Mouse (Mus musculus): ENCODE measurements at regions not wholly inside any gene's neighbourhood (a gene's known extent, or its start where the extent isn't known, plus 50 kb on each side); places are given as distances from the start of the nearest gene placed in this dataset.

DNA sequence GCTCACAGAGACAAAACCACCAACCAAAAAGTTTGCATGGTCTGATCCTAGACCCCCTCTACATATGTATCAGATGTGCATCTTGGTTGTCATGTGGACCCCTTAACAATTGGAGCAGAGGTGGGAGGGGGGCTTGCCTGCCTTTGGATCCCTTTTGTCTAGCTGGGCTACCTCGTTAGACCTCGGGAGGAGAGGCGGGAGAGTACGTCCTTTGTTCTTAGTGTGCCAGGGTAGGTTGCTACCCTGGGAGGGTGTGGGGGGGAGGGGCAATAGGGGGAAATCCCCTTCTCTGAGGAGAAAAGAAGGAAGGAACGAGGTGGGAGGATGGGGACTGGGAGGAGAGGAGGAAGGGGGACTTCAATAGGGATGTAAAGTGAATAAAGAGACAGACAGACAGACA is 58.5 kb upstream of the Coch start:
- no peak for ATAC-seq (ENCODE audit: low read depth)
- H3K9ac ChIP-seq (ENCODE audit: low read depth, low read length) = no peak overlapping the region
- H3K36me3 ChIP-seq (ENCODE audit: control insufficient read depth, insufficient read depth) = no peaks in the 10 kb centered on the region
- no peak overlapping the region for H3K4me2 ChIP-seq (ENCODE audit: low read depth, low read length)
- no peak overlapping the region for H3K4me3 ChIP-seq (ENCODE audit: low read depth, low read length)
- H3K4me1 ChIP-seq (ENCODE audit: control insufficient read depth, low read depth, low read length) = no peaks in the 10 kb centered on the region
- H3K27ac ChIP-seq (ENCODE audit: low read length) = no peak overlapping the region
- H3K27me3 ChIP-seq (ENCODE audit: control insufficient read depth, insufficient read depth, low read depth, low read length) = no peaks in the 10 kb centered on the region
- WGBS (ENCODE audit: insufficient replicate concordance) = 12% methylated on average over 5 of the region's 5 CpGs
- H3K9me3 ChIP-seq (replicated peaks; ENCODE audit: control insufficient read depth, low read length) = no peaks in the 10 kb centered on the region

DNA sequence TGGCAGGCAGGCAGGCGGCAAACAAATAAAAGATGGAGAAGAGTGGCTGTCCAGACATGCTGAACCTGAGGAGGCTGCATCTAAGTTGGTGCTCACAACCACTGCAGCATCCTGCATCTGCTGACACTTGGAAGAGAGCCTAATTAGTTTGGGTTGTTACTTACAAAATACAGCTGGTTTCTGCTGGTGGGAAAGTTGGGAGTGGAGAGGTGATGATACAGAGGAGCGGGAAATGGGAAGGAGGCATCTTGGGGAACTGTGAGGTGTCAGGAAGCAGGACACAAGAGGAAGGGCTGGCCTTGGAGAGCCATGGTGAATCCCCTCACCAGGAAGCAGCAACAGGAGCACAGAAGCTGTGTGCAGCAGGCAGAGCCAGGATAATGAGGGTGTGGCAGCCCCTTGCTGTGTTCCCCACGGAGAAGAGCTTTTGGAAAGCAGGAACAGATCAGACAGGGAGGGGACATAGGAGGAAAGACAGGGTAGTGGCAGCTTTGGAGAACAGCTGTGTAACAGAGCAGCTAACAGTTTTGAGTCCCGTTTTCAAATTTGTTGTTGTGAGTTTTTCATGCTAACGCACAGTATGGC is 58.0 kb upstream of the Coch start:
- H3K27ac ChIP-seq (ENCODE audit: low read length) = no peak overlapping the region
- no peak overlapping the region for H3K9ac ChIP-seq (ENCODE audit: low read depth, low read length)
- H3K4me3 ChIP-seq (ENCODE audit: low read depth, low read length) = no peak overlapping the region
- no peak for ATAC-seq (ENCODE audit: low read depth)
- H3K36me3 ChIP-seq (ENCODE audit: control insufficient read depth, insufficient read depth) = no peaks in the 10 kb centered on the region
- H3K4me2 ChIP-seq (ENCODE audit: low read depth, low read length) = no peak overlapping the region
- no peaks in the 10 kb centered on the region for H3K9me3 ChIP-seq (replicated peaks; ENCODE audit: control insufficient read depth, low read length)
- no peaks in the 10 kb centered on the region for H3K4me1 ChIP-seq (ENCODE audit: control insufficient read depth, low read depth, low read length)
- H3K27me3 ChIP-seq (ENCODE audit: control insufficient read depth, insufficient read depth, low read depth, low read length) = no peaks in the 10 kb centered on the region
- 43% methylated on average over 5 of the region's 5 CpGs for WGBS (ENCODE audit: insufficient replicate concordance)

All from liver, embryonic 16.5 days (tissue).